Mouse (Mus musculus): ENCODE results near the gene Cdk8. TPM values are rescaled to one million over a fixed set of nuclear protein-coding genes. Genes with fewer than 3 reads are reported as not detected.

The Cdk8 gene
- polyA plus RNA-seq, 1 experiment from 2014 or later, result 23.7 TPM

DNA sequence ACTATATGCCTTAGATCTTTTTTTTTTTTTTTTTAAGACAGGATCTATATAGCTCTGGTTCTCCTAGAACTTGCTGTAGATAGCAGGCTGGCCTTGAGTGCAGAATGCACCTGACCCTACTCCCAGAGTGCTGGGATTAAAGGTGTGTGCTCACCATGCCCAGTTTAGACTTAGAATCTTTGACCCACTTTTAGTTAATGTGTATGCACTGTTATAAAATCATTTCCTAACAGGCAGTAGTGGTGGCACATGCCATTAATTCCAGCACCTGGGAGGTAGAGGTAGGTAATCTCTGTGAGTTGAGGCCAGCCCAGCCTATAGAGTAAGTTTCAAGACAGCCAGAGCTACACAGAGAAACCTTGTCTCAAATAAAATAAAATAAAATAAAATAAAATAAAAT, 32.0 kb upstream of the Cdk8 start:
- Histone ChIP-seq H3K4me2 (ENCODE audit: low read depth, low read length) (no peak overlapping the region), H3K4me1 (ENCODE audit: control insufficient read depth, insufficient read depth, low read length) (no peaks in the 10 kb centered on the region), H3K9ac (ENCODE audit: low read depth, low read length) (no peak overlapping the region), H3K4me3 (ENCODE audit: low read depth, low read length) (no peak overlapping the region), H3K27ac (replicated peaks; ENCODE audit: low read depth, low read length) (no peak overlapping the region), H3K27me3 (replicated peaks; ENCODE audit: control insufficient read depth, insufficient read depth, low read length) (no peaks in the 10 kb centered on the region), H3K9me3 (ENCODE audit: control insufficient read depth, low read length) (0 out of 2 replicates have a peak, but pooled peaks cover 5% of the 10 kb centered on the region), H3K36me3 (ENCODE audit: control insufficient read depth, insufficient read depth, low read length) (peaks cover 21% of the 10 kb centered on the region)
- DNase-seq (ENCODE audit: low spot score), result no peak
- no peak for ATAC-seq (ENCODE audit: low read depth)

DNA sequence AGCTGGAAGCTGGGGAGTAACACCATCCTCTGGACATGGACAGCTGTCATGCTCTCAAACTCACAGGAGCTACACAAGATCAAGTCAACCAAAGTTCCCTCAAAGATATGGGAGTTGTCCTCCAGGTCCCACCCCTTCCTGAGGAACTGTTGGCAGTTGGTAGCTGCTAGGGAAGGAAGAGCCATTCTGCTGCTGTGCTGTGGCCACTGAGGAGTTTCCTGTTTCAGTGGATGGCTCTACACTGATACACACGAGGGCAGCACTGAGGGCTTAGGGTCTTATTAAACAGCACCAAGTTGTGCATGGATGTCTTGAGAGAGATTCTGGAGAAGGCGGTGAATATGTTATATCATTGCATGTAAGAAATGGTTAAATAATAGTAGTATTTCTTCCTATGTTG, 31.5 kb upstream of the Cdk8 start:
- peaks cover 26% of the 10 kb centered on the region for H3K36me3 ChIP-seq (ENCODE audit: control insufficient read depth, insufficient read depth, low read length)
- ATAC-seq (ENCODE audit: low read depth), result no peak
- H3K4me1 ChIP-seq (ENCODE audit: control insufficient read depth, insufficient read depth, low read length), result no peaks in the 10 kb centered on the region
- H3K4me3 ChIP-seq (ENCODE audit: low read depth, low read length), result no peak overlapping the region
- WGBS, result 93% methylated on average over 2 of the region's 2 CpGs
- no peaks in the 10 kb centered on the region for H3K27me3 ChIP-seq (replicated peaks; ENCODE audit: control insufficient read depth, insufficient read depth, low read length)
- H3K9ac ChIP-seq (ENCODE audit: low read depth, low read length), result no peak overlapping the region
- 0 out of 2 replicates have a peak, but pooled peaks cover 5% of the 10 kb centered on the region for H3K9me3 ChIP-seq (ENCODE audit: control insufficient read depth, low read length)
- DNase-seq (ENCODE audit: low spot score), result no peak
- H3K27ac ChIP-seq (replicated peaks; ENCODE audit: low read depth, low read length), result no peak overlapping the region
- H3K4me2 ChIP-seq (ENCODE audit: low read depth, low read length), result no peak overlapping the region

GRCm38 (mm10) chr5:146200580-146200979, 30.4 kb upstream of the Cdk8 start:
- ATAC-seq (ENCODE audit: low read depth), result no peak
- no peak for DNase-seq (ENCODE audit: low spot score)
- H3K4me1 ChIP-seq (ENCODE audit: control insufficient read depth, insufficient read depth, low read length), result no peaks in the 10 kb centered on the region
- 96% methylated on average over 6 of the region's 6 CpGs for WGBS
- 0 out of 2 replicates have a peak, but pooled peaks cover 5% of the 10 kb centered on the region for H3K9me3 ChIP-seq (ENCODE audit: control insufficient read depth, low read length)
- peaks cover 36% of the 10 kb centered on the region for H3K36me3 ChIP-seq (ENCODE audit: control insufficient read depth, insufficient read depth, low read length)
- no peak overlapping the region for H3K27ac ChIP-seq (replicated peaks; ENCODE audit: low read depth, low read length)
- H3K4me3 ChIP-seq (ENCODE audit: low read depth, low read length), result no peak overlapping the region
- no peak overlapping the region for H3K4me2 ChIP-seq (ENCODE audit: low read depth, low read length)
- no peak overlapping the region for H3K9ac ChIP-seq (ENCODE audit: low read depth, low read length)
- no peaks in the 10 kb centered on the region for H3K27me3 ChIP-seq (replicated peaks; ENCODE audit: control insufficient read depth, insufficient read depth, low read length)

GRCm38 (mm10) chr5:146203921-146204320, 27.1 kb upstream of the Cdk8 start:
- H3K4me3 ChIP-seq (ENCODE audit: low read depth, low read length), result no peak overlapping the region
- 0 out of 2 replicates have a peak, but pooled peaks cover 5% of the 10 kb centered on the region for H3K9me3 ChIP-seq (ENCODE audit: control insufficient read depth, low read length)
- H3K4me1 ChIP-seq (ENCODE audit: control insufficient read depth, insufficient read depth, low read length), result no peaks in the 10 kb centered on the region
- H3K4me2 ChIP-seq (ENCODE audit: low read depth, low read length), result no peak overlapping the region
- ATAC-seq (ENCODE audit: low read depth), result no peak
- DNase-seq (ENCODE audit: low spot score), result no peak
- WGBS, result 78% methylated on average over 2 of the region's 2 CpGs
- H3K36me3 ChIP-seq (ENCODE audit: control insufficient read depth, insufficient read depth, low read length), result peaks cover 69% of the 10 kb centered on the region
- no peak overlapping the region for H3K9ac ChIP-seq (ENCODE audit: low read depth, low read length)
- no peaks in the 10 kb centered on the region for H3K27me3 ChIP-seq (replicated peaks; ENCODE audit: control insufficient read depth, insufficient read depth, low read length)
- H3K27ac ChIP-seq (replicated peaks; ENCODE audit: low read depth, low read length), result no peak overlapping the region

DNA sequence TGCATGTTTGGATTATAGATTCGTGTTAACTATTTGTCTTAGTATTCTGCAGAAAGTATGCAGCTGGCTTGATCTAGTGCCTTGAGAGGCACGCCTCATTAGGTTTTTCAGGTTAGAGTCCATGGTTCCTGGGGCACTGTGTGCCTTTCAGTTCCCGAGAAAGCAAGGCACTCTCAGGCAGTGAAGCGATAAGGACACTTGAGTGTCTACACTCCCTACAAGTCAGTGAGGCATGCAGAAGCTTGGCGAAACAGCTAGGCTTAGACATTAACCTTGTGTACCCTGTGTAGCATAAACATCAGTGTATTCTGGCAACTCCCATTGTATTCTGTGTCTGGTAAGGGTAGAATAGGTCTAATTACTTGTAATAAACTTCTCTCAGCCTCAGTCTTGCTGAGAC, 25.5 kb upstream of the Cdk8 start:
- H3K4me3 ChIP-seq (ENCODE audit: low read depth, low read length), result no peak overlapping the region
- H3K4me2 ChIP-seq (ENCODE audit: low read depth, low read length), result no peak overlapping the region
- 98% methylated on average over 5 of the region's 5 CpGs for WGBS

DNA sequence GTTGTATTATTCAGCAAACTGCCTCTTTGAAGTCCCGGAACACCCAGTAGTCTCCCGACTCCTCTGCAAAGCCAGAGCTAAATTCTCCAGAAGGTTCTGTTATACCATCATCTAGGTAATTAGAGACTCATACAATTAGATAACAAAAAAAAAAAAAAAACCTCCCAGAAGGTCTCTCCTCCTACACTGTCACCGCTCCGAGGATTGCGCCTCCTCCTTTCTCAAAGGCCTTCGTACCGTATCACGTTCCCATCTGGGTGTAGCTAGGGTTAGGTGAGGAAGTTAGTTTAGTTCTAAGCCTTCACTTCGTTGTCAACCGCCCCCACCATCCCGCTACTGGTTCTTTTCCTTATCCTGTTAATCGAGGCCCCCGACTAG, 10.5 kb upstream of the Cdk8 start:
- peak overlapping the region; percentile 77 for H3K9ac ChIP-seq (ENCODE audit: low read depth, low read length)
- ATAC-seq (ENCODE audit: low read depth) (peak; percentile 36; the same call in 1 of the 2 replicates), DNase-seq (ENCODE audit: low spot score) (no peak)
- H3K4me1 ChIP-seq (ENCODE audit: control insufficient read depth, insufficient read depth, low read length), result peaks cover 5% of the 10 kb centered on the region; the same call in 1 of the 2 replicates
- H3K27ac ChIP-seq (replicated peaks; ENCODE audit: low read depth, low read length), result peak overlapping the region; percentile 23; the same call in 1 of the 2 replicates
- 7% methylated on average over 13 of the region's 13 CpGs for WGBS
- H3K4me3 ChIP-seq (ENCODE audit: low read depth, low read length), result peak overlapping the region; percentile 62
- H3K4me2 ChIP-seq (ENCODE audit: low read depth, low read length), result peak overlapping the region; percentile 81
- peaks cover 36% of the 10 kb centered on the region for H3K36me3 ChIP-seq (ENCODE audit: control insufficient read depth, insufficient read depth, low read length)
- H3K9me3 ChIP-seq (ENCODE audit: control insufficient read depth, low read length), result no peaks in the 10 kb centered on the region
- no peaks in the 10 kb centered on the region for H3K27me3 ChIP-seq (replicated peaks; ENCODE audit: control insufficient read depth, insufficient read depth, low read length)

More for the DNA sequence above, 25.5 kb upstream of the Cdk8 start:
- Histone ChIP-seq H3K4me1 (ENCODE audit: control insufficient read depth, insufficient read depth, low read length) (no peaks in the 10 kb centered on the region), H3K9ac (ENCODE audit: low read depth, low read length) (no peak overlapping the region), H3K36me3 (ENCODE audit: control insufficient read depth, insufficient read depth, low read length) (peaks cover 82% of the 10 kb centered on the region), H3K27ac (replicated peaks; ENCODE audit: low read depth, low read length) (no peak overlapping the region), H3K9me3 (ENCODE audit: control insufficient read depth, low read length) (0 out of 2 replicates have a peak, but pooled peaks cover 5% of the 10 kb centered on the region), H3K27me3 (replicated peaks; ENCODE audit: control insufficient read depth, insufficient read depth, low read length) (no peaks in the 10 kb centered on the region)
- no peak for DNase-seq (ENCODE audit: low spot score)
- ATAC-seq (ENCODE audit: low read depth), result no peak

GRCm38 (mm10) chr5:146220879-146221714, 9.9 kb upstream of the Cdk8 start, which contains the start of gene Rnf6:
Rnf6 (minus strand) TSS chr5:146221555.
- Histone ChIP-seq H3K36me3 (ENCODE audit: control insufficient read depth, insufficient read depth, low read length) (peaks cover 30% of the 10 kb centered on the region), H3K4me1 (ENCODE audit: control insufficient read depth, insufficient read depth, low read length) (peaks cover 5% of the 10 kb centered on the region; the same call in 1 of the 2 replicates), H3K4me3 (ENCODE audit: low read depth, low read length) (peak within 1 kb of the TSS; percentile 62), H3K4me2 (ENCODE audit: low read depth, low read length) (peak within 1 kb of the TSS; percentile 81), H3K27me3 (replicated peaks; ENCODE audit: control insufficient read depth, insufficient read depth, low read length) (no peaks in the 10 kb centered on the region), H3K9ac (ENCODE audit: low read depth, low read length) (peak within 1 kb of the TSS; percentile 77), H3K9me3 (ENCODE audit: control insufficient read depth, low read length) (no peaks in the 10 kb centered on the region), H3K27ac (replicated peaks; ENCODE audit: low read depth, low read length) (peak within 1 kb of the TSS; percentile 95)
- DNase-seq (ENCODE audit: low spot score) (peak; percentile 99), ATAC-seq (ENCODE audit: low read depth) (peak; percentile 100)
- WGBS, result under 1% methylated on average over 59 of the region's 67 CpGs

DNA sequence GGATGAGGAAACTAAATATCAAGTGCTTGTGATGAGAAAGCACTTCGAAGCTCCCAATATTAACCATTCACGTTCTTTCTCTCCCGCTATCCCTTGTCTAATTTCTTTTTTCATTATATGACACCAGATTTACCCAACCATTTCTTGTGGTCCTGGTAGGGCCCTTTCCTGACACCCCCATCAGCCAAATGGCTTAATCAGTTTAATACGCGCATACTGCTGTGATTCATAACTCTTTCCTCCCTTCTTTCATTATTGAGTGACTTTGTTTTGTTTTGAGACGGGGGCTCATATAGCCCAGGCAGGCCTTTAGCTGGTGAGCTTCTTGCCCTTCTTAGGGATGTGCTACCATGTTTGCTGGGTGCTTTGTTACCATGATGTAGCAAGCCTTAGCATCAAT, 9.3 kb upstream of the Cdk8 start:
- ATAC-seq (ENCODE audit: low read depth), result no peak
- WGBS, result 27% methylated on average over 6 of the region's 6 CpGs
- DNase-seq (ENCODE audit: low spot score), result no peak
- Histone ChIP-seq H3K9me3 (ENCODE audit: control insufficient read depth, low read length) (no peaks in the 10 kb centered on the region), H3K27ac (replicated peaks; ENCODE audit: low read depth, low read length) (peak overlapping the region; percentile 95), H3K9ac (ENCODE audit: low read depth, low read length) (peak overlapping the region; percentile 77), H3K4me1 (ENCODE audit: control insufficient read depth, insufficient read depth, low read length) (peaks cover 5% of the 10 kb centered on the region; the same call in 1 of the 2 replicates), H3K36me3 (ENCODE audit: control insufficient read depth, insufficient read depth, low read length) (peaks cover 28% of the 10 kb centered on the region), H3K27me3 (replicated peaks; ENCODE audit: control insufficient read depth, insufficient read depth, low read length) (no peaks in the 10 kb centered on the region), H3K4me3 (ENCODE audit: low read depth, low read length) (peak overlapping the region; percentile 62), H3K4me2 (ENCODE audit: low read depth, low read length) (peak overlapping the region; percentile 81)

Data from embryonic facial prominence, embryonic 14.5 days (tissue).